In the genomic region with DNA sequence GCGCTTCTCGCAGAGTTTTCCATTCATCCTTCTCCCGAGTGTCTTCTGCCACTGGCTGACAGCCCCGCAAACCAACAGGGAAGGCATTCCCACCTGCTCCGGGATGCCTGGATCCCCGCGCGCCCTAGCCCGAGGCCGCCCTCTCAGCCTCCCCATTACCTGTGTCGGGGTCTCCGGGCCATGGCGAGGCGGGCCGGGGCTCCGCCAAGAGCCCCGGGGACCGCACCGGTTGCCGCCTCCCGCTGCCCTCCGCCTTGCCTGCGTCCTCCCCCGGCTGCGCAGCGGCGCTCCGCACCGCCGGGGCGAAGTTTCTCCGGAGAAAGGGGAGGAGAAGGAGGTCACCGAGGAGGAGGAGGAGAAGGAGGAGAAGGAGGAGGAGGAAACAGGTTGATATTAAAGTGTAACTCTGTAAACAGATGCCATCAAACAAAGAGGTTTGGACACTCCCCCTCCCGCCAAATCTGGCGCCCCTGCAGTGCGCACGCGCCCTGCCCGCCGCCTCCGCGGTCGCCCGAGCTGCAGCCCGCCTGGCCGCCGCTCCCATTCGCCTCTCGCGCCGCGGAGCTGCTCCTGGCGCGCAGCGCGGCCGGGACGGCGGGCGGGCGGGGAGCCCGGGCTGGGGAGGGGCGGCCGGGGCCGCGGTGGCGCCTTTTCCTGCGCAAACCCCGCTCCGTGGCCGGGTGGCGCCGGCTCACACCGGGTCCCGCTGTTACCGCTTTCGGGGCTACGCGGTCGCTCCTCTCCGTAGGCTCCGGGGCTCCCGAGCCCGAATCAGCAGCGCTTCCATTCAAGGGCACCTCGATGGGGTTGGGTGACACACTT, we compare ENCODE assay signal across 8 mouse cellular contexts. TPM values are rescaled to one million over a fixed set of nuclear protein-coding genes. Genes with fewer than 3 reads are reported as not detected.
DNase-seq lines count a peak whose midpoint lies in the region; ATAC-seq and TF ChIP-seq lines count a peak whose summit lies in the region.

Myb (minus strand) TSS at position 448 of the 822 bp plus-strand sequence.

- H3K4me1 ChIP-seq in forebrain, embryonic 15.5 days: peaks cover 25% of the 10 kb centered on the region
- peaks cover 16% of the 10 kb centered on the region for H3K4me1 ChIP-seq in hindbrain, embryonic 16.5 days (ENCODE audit: control insufficient read depth, insufficient read depth, low read depth, low read length)
- H3K4me1 ChIP-seq in limb, embryonic 11.5 days (ENCODE audit: control insufficient read depth, insufficient read depth, low read length): peaks cover 8% of the 10 kb centered on the region; the same call in 1 of the 2 replicates
- peaks cover 8% of the 10 kb centered on the region for H3K4me1 ChIP-seq in midbrain, embryonic 11.5 days (ENCODE audit: control insufficient read depth, insufficient read depth, low read length)

- H3K9ac ChIP-seq in forebrain, embryonic 15.5 days (replicated peaks): peak within 1 kb of the TSS; percentile 82
- peak within 1 kb of the TSS; percentile 82 for H3K9ac ChIP-seq in hindbrain, embryonic 16.5 days (ENCODE audit: low read depth, low read length)
- H3K9ac ChIP-seq in limb, embryonic 11.5 days (ENCODE audit: low read length): peak within 1 kb of the TSS; percentile 88
- peak within 1 kb of the TSS; percentile 77 for H3K9ac ChIP-seq in midbrain, embryonic 11.5 days (ENCODE audit: low read length)

- H3K4me3 ChIP-seq in gastrocnemius, adult 2 months: peak within 1 kb of the TSS; percentile 78
- H3K4me3 ChIP-seq in forebrain, embryonic 15.5 days: peak within 1 kb of the TSS; percentile 89
- peak within 1 kb of the TSS; percentile 75 for H3K4me3 ChIP-seq in hindbrain, embryonic 16.5 days (ENCODE audit: low read length)
- peak within 1 kb of the TSS; percentile 70 for H3K4me3 ChIP-seq in limb, embryonic 11.5 days (ENCODE audit: low read depth, low read length)
- H3K4me3 ChIP-seq in midbrain, embryonic 11.5 days (ENCODE audit: low read depth, low read length): peak within 1 kb of the TSS; percentile 51

- H3K4me2 ChIP-seq in forebrain, embryonic 15.5 days (replicated peaks): peak within 1 kb of the TSS; percentile 100
- H3K4me2 ChIP-seq in hindbrain, embryonic 16.5 days (ENCODE audit: low read length): peak within 1 kb of the TSS; percentile 100
- H3K4me2 ChIP-seq in limb, embryonic 11.5 days (ENCODE audit: low read depth, severe bottlenecking): peak within 1 kb of the TSS; percentile 89
- peak within 1 kb of the TSS; percentile 98 for H3K4me2 ChIP-seq in midbrain, embryonic 11.5 days

- H3K27ac ChIP-seq in gastrocnemius, adult 2 months: no peak within 1 kb of the TSS
- H3K27ac ChIP-seq in forebrain, embryonic 15.5 days (replicated peaks): peak within 1 kb of the TSS; percentile 47
- peak within 1 kb of the TSS; percentile 59 for H3K27ac ChIP-seq in hindbrain, embryonic 16.5 days (ENCODE audit: low read depth, low read length)
- H3K27ac ChIP-seq in limb, embryonic 11.5 days (replicated peaks; ENCODE audit: low read depth, low read length): peak within 1 kb of the TSS; percentile 76
- H3K27ac ChIP-seq in midbrain, embryonic 11.5 days (ENCODE audit: low read depth, low read length): no peak within 1 kb of the TSS

- TF ChIP-seq CTCF in gastrocnemius, adult 2 months (IDR thresholded peaks at IDR 0.05): no peak

- ATAC-seq in forebrain, embryonic 15.5 days (replicated peaks): peak; percentile 87
- ATAC-seq in hindbrain, embryonic 16.5 days: peak; percentile 90
- ATAC-seq in limb, embryonic 11.5 days (ENCODE audit: insufficient number of reproducible peaks, low FRiP score, low TSS enrichment, low read depth): peak; percentile 86
- peak; percentile 90 for ATAC-seq in midbrain, embryonic 11.5 days (ENCODE audit: low FRiP score)

- no peaks in the 10 kb centered on the region for H3K9me3 ChIP-seq in forebrain, embryonic 15.5 days
- H3K9me3 ChIP-seq in hindbrain, embryonic 16.5 days (ENCODE audit: control insufficient read depth, low read length): no peaks in the 10 kb centered on the region
- H3K9me3 ChIP-seq in limb, embryonic 11.5 days (ENCODE audit: control insufficient read depth, low read length): no peaks in the 10 kb centered on the region
- no peaks in the 10 kb centered on the region for H3K9me3 ChIP-seq in midbrain, embryonic 11.5 days (ENCODE audit: control insufficient read depth, low read length)

- intact Hi-C loops in gastrocnemius, adult 2 months (cut with DNase I): no loop called here

- WGBS in forebrain, embryonic 15.5 days: under 1% methylated on average over 77 of the region's 86 CpGs
- under 1% methylated on average over 85 of the region's 86 CpGs for WGBS in hindbrain, embryonic 16.5 days
- under 1% methylated on average over 77 of the region's 86 CpGs for WGBS in limb, embryonic 11.5 days
- WGBS in midbrain, embryonic 11.5 days: under 1% methylated on average over 60 of the region's 86 CpGs

- DNase-seq in gastrocnemius, adult 2 months: peak; percentile 68
- no peak for DNase-seq in gastrocnemius, adult 8-10 months (ENCODE audit: low spot score in 2 of 2)
- DNase-seq in cerebellum, adult 11-12 months: peak; percentile 38
- peak; percentile 87 for DNase-seq in limb, embryonic 11.5 days (ENCODE audit: low spot score)
- DNase-seq in midbrain, embryonic 11.5 days (ENCODE audit: low spot score, missing footprints): peak; percentile 96
- DNase-seq in spleen, adult 18-20 months: peak; percentile 55 to 66

- peaks cover 33% of the 10 kb centered on the region for H3K27me3 ChIP-seq in forebrain, embryonic 15.5 days
- H3K27me3 ChIP-seq in hindbrain, embryonic 16.5 days (replicated peaks; ENCODE audit: control insufficient read depth, insufficient read depth, low read length): peaks cover 5% of the 10 kb centered on the region
- H3K27me3 ChIP-seq in limb, embryonic 11.5 days (ENCODE audit: control insufficient read depth, insufficient read depth, low read length): peaks cover 10% of the 10 kb centered on the region; the same call in 1 of the 2 replicates
- peaks cover 17% of the 10 kb centered on the region for H3K27me3 ChIP-seq in midbrain, embryonic 11.5 days (ENCODE audit: control insufficient read depth, insufficient read depth, low read length)

- H3K36me3 ChIP-seq in forebrain, embryonic 15.5 days: no peaks in the 10 kb centered on the region
- no peaks in the 10 kb centered on the region for H3K36me3 ChIP-seq in hindbrain, embryonic 16.5 days (ENCODE audit: control insufficient read depth, insufficient read depth, low read length)
- no peaks in the 10 kb centered on the region for H3K36me3 ChIP-seq in limb, embryonic 11.5 days (ENCODE audit: control insufficient read depth, insufficient read depth, low read length)
- H3K36me3 ChIP-seq in midbrain, embryonic 11.5 days (ENCODE audit: control insufficient read depth, insufficient read depth, low read length): no peaks in the 10 kb centered on the region

RNA-seq across cellular contexts. Expression of gene Myb, which starts in this region (rescaled TPM):
- not detected for total RNA-seq in gastrocnemius, adult 2 months (2021)
- under 1 TPM in 1 of 4 experiments, not detected in 3; 0.19 TPM for total RNA-seq in gastrocnemius, adult 8-10 months (2022)
- 3.0 and 3.2 TPM in 2 replicates for polyA plus RNA-seq in forebrain, embryonic 15.5 days (2015; fragmentation: Nextera tagmentation; extraction: Ambion mirVana)
- polyA plus RNA-seq in hindbrain, embryonic 16.5 days (2015; fragmentation: Nextera tagmentation; extraction: Ambion mirVana): 2.4 and 2.5 TPM in 2 replicates
- polyA plus RNA-seq in limb, embryonic 11.5 days (2014; fragmentation: Nextera tagmentation; extraction: Ambion mirVana): 7.0 and 8.1 TPM in 2 replicates
- polyA plus RNA-seq in midbrain, embryonic 11.5 days (2014; fragmentation: Nextera tagmentation; extraction: Ambion mirVana): 8.5 and 9.1 TPM in 2 replicates

Comparison
In these comparisons a context has a peak if more than half of its experiments do, and no peak if none do; other contexts are left out.
1. Peak in DNase-seq and H3K4me3 ChIP-seq in gastrocnemius, adult 2 months; RNA of the gene not detected or under 1 TPM.
2. DNase-seq: peak in cerebellum, adult 11-12 months (single experiment), limb, embryonic 11.5 days (single experiment), midbrain, embryonic 11.5 days (single experiment) and spleen, adult 18-20 months (2 of 2); none in gastrocnemius, adult 8-10 months (0 of 2).
3. H3K27ac ChIP-seq: peak in forebrain, embryonic 15.5 days (single experiment), hindbrain, embryonic 16.5 days (single experiment) and limb, embryonic 11.5 days (single experiment); none in gastrocnemius, adult 2 months (single experiment) and midbrain, embryonic 11.5 days (single experiment).
4. Peak in every context shown above with its lines, with median percentiles within 50 percentile points of each other: H3K4me3 ChIP-seq, ATAC-seq, H3K4me2 ChIP-seq and H3K9ac ChIP-seq.